Comparison of ENCODE assay signal across 12 mouse cellular contexts in genomic region chr5:146424711-146425326, GRCm38 (mm10). TPM values are rescaled to one million over a fixed set of nuclear protein-coding genes. Genes with fewer than 3 reads are reported as not detected.
DNase-seq lines count a peak whose midpoint lies in the region; ATAC-seq and TF ChIP-seq lines count a peak whose summit lies in the region.
"Had no signal": no experiment of that assay in that cellular context is flagged by ENCODE, and none has a peak within 500 bp of the region (broad histone marks: within the 10 kb centered on the region; RNA-seq: fewer than 3 reads in every experiment).

No protein-coding gene starts in this region.

- H3K27me3 ChIP-seq in hindbrain, embryonic 12.5 days: no peaks in the 10 kb centered on the region
- no peaks in the 10 kb centered on the region for H3K27me3 ChIP-seq in hindbrain, embryonic 10.5 days (ENCODE audit: insufficient read depth, poor library complexity, severe bottlenecking)
- no peaks in the 10 kb centered on the region for H3K27me3 ChIP-seq in hindbrain, postnatal 0 days (ENCODE audit: insufficient read depth, low read length)
- H3K27me3 ChIP-seq in midbrain, embryonic 14.5 days (ENCODE audit: control insufficient read depth, insufficient read depth, low read length): no peaks in the 10 kb centered on the region
- no peaks in the 10 kb centered on the region for H3K27me3 ChIP-seq in kidney, adult 2 months (replicated peaks; ENCODE audit: control insufficient read depth, insufficient read depth, low read length)
- H3K27me3 ChIP-seq: stomach, embryonic 15.5 days had no signal

- H3K4me1 ChIP-seq in hindbrain, embryonic 12.5 days: peaks cover 8% of the 10 kb centered on the region; the same call in 1 of the 2 replicates
- 0 out of 2 replicates have a peak, but pooled peaks cover 2% of the 10 kb centered on the region for H3K4me1 ChIP-seq in hindbrain, embryonic 10.5 days (replicated peaks)
- H3K4me1 ChIP-seq in hindbrain, postnatal 0 days (ENCODE audit: insufficient read depth, low read length): no peaks in the 10 kb centered on the region
- H3K4me1 ChIP-seq in midbrain, embryonic 14.5 days (ENCODE audit: control insufficient read depth, insufficient read depth, low read length): no peaks in the 10 kb centered on the region
- H3K4me1 ChIP-seq in kidney, adult 2 months (ENCODE audit: control insufficient read depth, insufficient read depth, low read length): no peaks in the 10 kb centered on the region
- H3K4me1 ChIP-seq: stomach, embryonic 15.5 days had no signal

- no peak for DNase-seq in hindbrain, embryonic 10.5 days (ENCODE audit: low spot score)
- DNase-seq in heart, adult 11 months: peak; percentile 96
- peak; percentile 69 for DNase-seq in hindbrain, postnatal 0 days (ENCODE audit: low spot score)
- peak; percentile 23 for DNase-seq in midbrain, embryonic 14.5 days
- no peak for DNase-seq in MN1 (ENCODE audit: low spot score)
- DNase-seq in kidney, adult 2 months: no peak
- DNase-seq: adrenal gland, postnatal 14 days had no signal

- no peak overlapping the region for H3K4me2 ChIP-seq in hindbrain, embryonic 12.5 days (replicated peaks)
- no peak overlapping the region for H3K4me2 ChIP-seq in hindbrain, postnatal 0 days (ENCODE audit: low read depth, low read length)
- no peak overlapping the region for H3K4me2 ChIP-seq in midbrain, embryonic 14.5 days (ENCODE audit: low read length)
- H3K4me2 ChIP-seq: stomach, embryonic 15.5 days had no signal

- TF ChIP-seq CTCF in hindbrain, postnatal 0 days (IDR thresholded peaks at IDR 0.05; ENCODE audit: low read depth): no peak
- TF ChIP-seq CTCF in kidney, adult 2 months (conservative IDR thresholded peaks at IDR 0.05; ENCODE audit: insufficient read depth, insufficient read length, low read depth, low read length): no peak

- 0 out of 2 replicates have a peak overlapping the region, but pooled peaks have one; percentile 12 for H3K27ac ChIP-seq in hindbrain, embryonic 12.5 days
- no peak overlapping the region for H3K27ac ChIP-seq in hindbrain, embryonic 10.5 days
- peak overlapping the region; percentile 48 for H3K27ac ChIP-seq in hindbrain, postnatal 0 days
- H3K27ac ChIP-seq in midbrain, embryonic 14.5 days (replicated peaks; ENCODE audit: low read depth, low read length): peak overlapping the region; percentile 13; the same call in 1 of the 2 replicates
- H3K27ac ChIP-seq in kidney, adult 2 months (ENCODE audit: insufficient read depth, low read depth, low read length): no peak overlapping the region
- H3K27ac ChIP-seq: stomach, embryonic 15.5 days had no signal

- H3K9ac ChIP-seq in hindbrain, embryonic 12.5 days: no peak overlapping the region
- H3K9ac ChIP-seq in hindbrain, postnatal 0 days (replicated peaks; ENCODE audit: low read length): no peak overlapping the region
- no peak overlapping the region for H3K9ac ChIP-seq in midbrain, embryonic 14.5 days (replicated peaks; ENCODE audit: low read length)
- H3K9ac ChIP-seq: stomach, embryonic 15.5 days had no signal

- H3K9me3 ChIP-seq in hindbrain, embryonic 12.5 days (replicated peaks): no peaks in the 10 kb centered on the region
- H3K9me3 ChIP-seq in hindbrain, embryonic 10.5 days: no peaks in the 10 kb centered on the region
- H3K9me3 ChIP-seq in hindbrain, postnatal 0 days (ENCODE audit: low read length): no peaks in the 10 kb centered on the region
- no peaks in the 10 kb centered on the region for H3K9me3 ChIP-seq in midbrain, embryonic 14.5 days (ENCODE audit: control insufficient read depth, low read length)
- H3K9me3 ChIP-seq: stomach, embryonic 15.5 days had no signal

- peak; percentile 39; the same call in 1 of the 2 replicates for ATAC-seq in hindbrain, embryonic 12.5 days (ENCODE audit: low FRiP score)
- peak; percentile 85 for ATAC-seq in hindbrain, postnatal 0 days
- peak; percentile 34; the same call in 1 of the 2 replicates for ATAC-seq in midbrain, embryonic 14.5 days (ENCODE audit: low FRiP score, low TSS enrichment)
- no peak for ATAC-seq in monocyte, adult 5-6 weeks (replicated peaks; ENCODE audit: insufficient number of reproducible peaks, low FRiP score, low TSS enrichment, poor library complexity, severe bottlenecking)

- no peak overlapping the region for H3K4me3 ChIP-seq in hindbrain, embryonic 12.5 days
- H3K4me3 ChIP-seq in hindbrain, embryonic 10.5 days: no peak overlapping the region
- H3K4me3 ChIP-seq in hindbrain, postnatal 0 days (ENCODE audit: low read length): no peak overlapping the region
- H3K4me3 ChIP-seq in midbrain, embryonic 14.5 days (replicated peaks; ENCODE audit: low read depth, low read length): no peak overlapping the region
- H3K4me3 ChIP-seq in kidney, adult 2 months (ENCODE audit: insufficient read depth, low read depth, low read length): no peak overlapping the region
- H3K4me3 ChIP-seq: stomach, embryonic 15.5 days had no signal

- TF ChIP-seq POLR2A in kidney, adult 2 months (IDR thresholded peaks at IDR 0.05; ENCODE audit: low read depth, low read length): no peak

- WGBS in hindbrain, embryonic 12.5 days: 68% methylated on average over 8 of the region's 8 CpGs
- 82% methylated on average over 8 of the region's 8 CpGs for WGBS in hindbrain, embryonic 10.5 days
- 30% methylated on average over 8 of the region's 8 CpGs for WGBS in hindbrain, postnatal 0 days
- WGBS in midbrain, embryonic 14.5 days: 64% methylated on average over 8 of the region's 8 CpGs
- WGBS in kidney, adult 2 months: 70% methylated on average over 8 of the region's 8 CpGs

- no peaks in the 10 kb centered on the region for H3K36me3 ChIP-seq in hindbrain, embryonic 12.5 days
- H3K36me3 ChIP-seq in hindbrain, embryonic 10.5 days: peaks cover 30% of the 10 kb centered on the region
- H3K36me3 ChIP-seq in hindbrain, postnatal 0 days (ENCODE audit: insufficient read depth, low read length): no peaks in the 10 kb centered on the region
- no peaks in the 10 kb centered on the region for H3K36me3 ChIP-seq in midbrain, embryonic 14.5 days (ENCODE audit: control insufficient read depth, insufficient read depth, low read length)
- no peaks in the 10 kb centered on the region for H3K36me3 ChIP-seq in kidney, adult 2 months (ENCODE audit: control insufficient read depth, insufficient read depth, low read length)
- H3K36me3 ChIP-seq: stomach, embryonic 15.5 days had no signal

RNA-seq across cellular contexts. Expression of gene Wasf3, which starts 40.0 kb away (rescaled TPM):
- polyA plus RNA-seq in hindbrain, embryonic 12.5 days (2016; fragmentation: Nextera tagmentation; extraction: Ambion mirVana): 10.0 TPM in 2 replicates
- 13.1 and 16.7 TPM in 2 replicates for polyA plus RNA-seq in hindbrain, embryonic 10.5 days (2016; fragmentation: Nextera tagmentation; extraction: Ambion mirVana)
- 38.6 and 39.8 TPM in 2 replicates for total RNA-seq in hindbrain, postnatal 0 days (2014; rRNA removed)
- polyA plus RNA-seq in hindbrain, postnatal 0 days (2015; fragmentation: Nextera tagmentation; extraction: Ambion mirVana): 15.7 and 17.0 TPM in 2 replicates
- polyA plus RNA-seq in midbrain, embryonic 14.5 days (2014; fragmentation: Nextera tagmentation; extraction: Ambion mirVana): 9.3 and 10.0 TPM in 2 replicates
- 5.9 and 6.4 TPM in 2 replicates for polyA plus RNA-seq in kidney, adult 2 months (2012; rRNA removed)
- total RNA-seq in monocyte, adult 5-6 weeks (2017): not detected in 3 replicates

RNA-seq across cellular contexts. Expression of gene Gm6408, which starts 56.9 kb away (rescaled TPM):
- not detected in 2 replicates for polyA plus RNA-seq in hindbrain, embryonic 12.5 days (2016; fragmentation: Nextera tagmentation; extraction: Ambion mirVana)
- not detected in 2 replicates for polyA plus RNA-seq in hindbrain, embryonic 10.5 days (2016; fragmentation: Nextera tagmentation; extraction: Ambion mirVana)
- 0.63 TPM in 1 of 2 replicates, not detected in the other for total RNA-seq in hindbrain, postnatal 0 days (2014; rRNA removed)
- not detected in 2 replicates for polyA plus RNA-seq in hindbrain, postnatal 0 days (2015; fragmentation: Nextera tagmentation; extraction: Ambion mirVana)
- not detected in 2 replicates for polyA plus RNA-seq in midbrain, embryonic 14.5 days (2014; fragmentation: Nextera tagmentation; extraction: Ambion mirVana)
- polyA plus RNA-seq in kidney, adult 2 months (2012; rRNA removed): not detected in 2 replicates
- total RNA-seq in monocyte, adult 5-6 weeks (2017): not detected in 3 replicates
- total RNA-seq: adrenal gland, postnatal 14 days had no signal
- polyA plus RNA-seq: embryonic facial prominence, embryonic 11.5 days; large intestine, adult 2 months; stomach, embryonic 15.5 days had no signal

Comparison
In these comparisons a context has a peak if more than half of its experiments do, and no peak if none do; other contexts are left out.
1. H3K27ac ChIP-seq: peak in hindbrain, embryonic 12.5 days (single experiment), hindbrain, postnatal 0 days (single experiment) and midbrain, embryonic 14.5 days (single experiment); none in hindbrain, embryonic 10.5 days (single experiment) and kidney, adult 2 months (single experiment).
2. DNase-seq: peak in heart, adult 11 months (single experiment), hindbrain, postnatal 0 days (single experiment) and midbrain, embryonic 14.5 days (single experiment); none in hindbrain, embryonic 10.5 days (single experiment), MN1 (single experiment) and kidney, adult 2 months (single experiment).